Mouse (Mus musculus): ENCODE data around the gene Gpr132.

GRCm38 (mm10) chr12:112898351-112898750 is 30.3 kb upstream of the Gpr132 start:
- no peak for TF ChIP-seq CTCF (conservative IDR thresholded peaks at IDR 0.05; ENCODE audit: low read length)
- no peak for TF ChIP-seq POU5F1 (IDR thresholded peaks at IDR 0.05; ENCODE audit: borderline replicate concordance, low read length)
- no peak for TF ChIP-seq NANOG (IDR thresholded peaks at IDR 0.05; ENCODE audit: borderline replicate concordance, low read length)

Measured in E14TG2a.4 (cell line).